Mouse (Mus musculus): ENCODE measurements around the gene Atp6ap1.

The Atp6ap1 gene

DNA sequence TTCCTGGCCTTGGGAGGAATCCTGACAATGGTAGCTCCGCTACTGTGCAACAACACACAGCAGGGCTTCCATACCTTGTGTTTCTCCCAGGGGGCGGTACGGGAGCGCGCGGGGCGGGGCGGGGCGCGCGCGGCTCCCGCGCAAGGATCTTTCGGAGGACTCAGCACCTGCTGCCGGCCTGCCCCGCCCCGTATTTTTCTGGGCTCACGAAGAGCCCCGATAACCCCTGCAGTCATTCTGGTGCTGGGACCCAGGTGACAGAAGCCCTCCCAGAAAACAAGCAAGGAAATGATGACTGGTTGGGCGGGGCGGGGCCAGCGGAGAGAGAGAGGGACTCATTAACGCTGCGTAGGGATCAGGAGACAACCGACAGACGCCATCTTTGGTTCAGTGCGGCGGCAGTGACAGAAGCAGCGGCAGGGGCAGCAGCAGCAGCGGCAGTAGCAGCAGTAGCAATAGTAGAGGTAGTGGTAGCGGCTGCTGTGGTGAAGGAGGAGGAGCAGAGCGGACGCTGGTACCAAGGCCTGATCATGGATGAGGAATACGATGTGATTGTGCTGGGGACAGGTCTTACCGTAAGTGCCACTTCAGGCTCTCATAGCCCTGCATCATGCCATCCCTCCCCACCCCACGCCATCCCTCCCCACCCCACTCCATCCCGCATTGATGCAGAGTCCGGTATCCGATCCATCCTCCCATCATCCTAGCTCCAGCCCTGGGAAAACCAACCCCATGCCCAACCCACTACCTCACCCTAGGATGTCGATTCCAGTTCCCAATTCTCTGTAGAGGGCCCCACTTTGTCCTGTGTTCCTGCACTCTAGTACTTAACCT, 8.2 kb downstream of the Atp6ap1 start, which contains the start of gene Gdi1:
TSS of gene Gdi1 (plus strand) at position 132 of the 834 bp plus-strand sequence.
- DNase-seq (ENCODE audit: low spot score in 2 of 2): peak; percentile 52 to 62

DNA sequence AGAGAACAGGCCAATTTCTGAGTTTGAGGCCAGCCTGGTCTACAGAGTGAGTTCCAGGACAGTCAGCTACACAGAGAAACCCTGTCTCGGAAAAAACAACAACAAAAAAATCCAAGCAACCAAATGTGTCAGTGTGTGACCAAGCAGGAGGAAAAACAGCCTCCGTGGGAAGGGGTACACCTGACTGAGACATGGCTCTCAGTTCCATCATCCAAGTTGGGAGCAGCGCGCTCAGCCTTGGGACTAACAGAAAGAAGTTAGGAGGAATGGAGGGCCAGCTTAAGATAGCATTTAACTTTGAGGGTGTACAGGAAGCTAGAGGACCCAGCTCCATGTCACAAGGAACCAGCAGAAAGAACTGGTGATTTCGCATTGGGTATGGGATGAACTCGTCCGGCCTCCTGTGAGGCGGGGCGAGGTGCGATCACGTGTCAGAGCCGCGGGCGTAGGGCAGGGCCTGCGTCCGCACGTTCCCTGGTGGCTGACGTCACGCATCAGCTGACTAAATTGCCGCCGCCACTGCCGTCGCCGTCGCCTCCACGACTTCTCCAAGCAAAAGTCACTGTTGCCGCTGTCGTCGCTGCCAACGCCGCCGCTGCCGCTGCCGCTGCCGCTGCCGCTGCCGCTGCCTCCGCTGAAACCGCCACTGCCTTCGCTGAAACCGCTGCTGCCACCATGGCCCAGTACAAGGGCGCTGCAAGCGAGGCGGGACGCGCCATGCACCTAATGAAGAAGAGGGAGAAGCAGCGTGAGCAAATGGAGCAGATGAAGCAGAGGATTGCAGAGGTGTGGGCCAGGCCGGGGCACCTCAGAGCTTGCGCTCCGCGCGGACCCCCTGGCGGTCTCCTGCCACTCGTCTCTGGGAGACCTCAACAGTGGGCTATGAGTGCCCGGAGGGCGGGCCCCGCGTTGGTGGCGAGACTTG, 15.9 kb downstream of the Atp6ap1 start, which contains the start of gene Fam50a:
TSS of gene Fam50a (plus strand) at position 494 of the 925 bp plus-strand sequence.
- DNase-seq (ENCODE audit: low spot score in 2 of 2): peak; percentile 75 to 87

DNA sequence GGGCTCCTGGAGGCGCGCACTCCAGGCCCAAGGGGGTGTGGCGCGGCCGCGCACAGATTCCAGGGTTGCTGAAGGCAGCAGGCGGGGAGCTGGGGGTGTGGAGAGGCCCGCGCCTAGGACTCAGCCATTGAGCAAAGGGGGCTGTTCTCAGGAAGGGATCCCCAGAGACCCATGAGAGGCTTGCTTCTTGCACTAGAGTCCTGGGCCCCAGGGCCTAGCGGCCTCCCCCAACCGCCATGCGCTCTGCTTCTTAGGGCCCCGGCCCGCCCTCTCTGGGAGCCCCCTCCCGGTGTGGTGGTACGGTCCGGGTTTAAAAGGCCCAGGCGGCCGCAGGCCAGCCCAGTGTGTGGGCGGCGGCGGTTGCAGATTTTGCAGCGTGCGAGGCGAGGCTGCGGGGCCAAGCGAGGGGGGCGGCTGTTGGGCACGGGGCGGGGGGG, 31.8 kb downstream of the Atp6ap1 start, which contains the start of gene Plxna3:
TSS of gene Plxna3 (plus strand) at position 342 of the 437 bp plus-strand sequence.
- peak; percentile 62 to 67 for DNase-seq (ENCODE audit: low spot score in 2 of 2)

DNA sequence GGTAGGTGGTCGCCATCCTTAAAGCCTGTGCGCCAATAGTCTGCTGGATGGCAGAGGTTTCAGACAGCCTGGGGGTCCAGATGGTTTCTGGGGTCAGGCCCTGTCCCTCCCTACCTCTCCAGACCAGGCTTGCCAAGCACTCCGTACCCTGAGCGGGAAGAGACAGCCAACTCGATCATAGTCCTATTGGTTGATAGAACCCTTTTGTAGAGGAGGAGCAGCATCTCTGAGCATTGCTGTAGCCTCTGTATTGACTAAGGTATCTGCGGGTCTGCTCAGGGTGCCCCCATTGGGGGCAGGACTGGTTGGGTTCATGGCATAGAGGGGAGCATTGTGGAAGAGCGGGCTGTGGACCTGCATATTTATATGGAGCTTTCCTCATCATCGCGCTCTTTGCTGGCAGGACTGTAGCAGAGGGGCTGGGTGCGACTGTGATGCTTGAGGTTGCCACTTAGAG, 32.3 kb downstream of the Atp6ap1 start:
- DNase-seq (ENCODE audit: low spot score in 2 of 2): no peak

DNA sequence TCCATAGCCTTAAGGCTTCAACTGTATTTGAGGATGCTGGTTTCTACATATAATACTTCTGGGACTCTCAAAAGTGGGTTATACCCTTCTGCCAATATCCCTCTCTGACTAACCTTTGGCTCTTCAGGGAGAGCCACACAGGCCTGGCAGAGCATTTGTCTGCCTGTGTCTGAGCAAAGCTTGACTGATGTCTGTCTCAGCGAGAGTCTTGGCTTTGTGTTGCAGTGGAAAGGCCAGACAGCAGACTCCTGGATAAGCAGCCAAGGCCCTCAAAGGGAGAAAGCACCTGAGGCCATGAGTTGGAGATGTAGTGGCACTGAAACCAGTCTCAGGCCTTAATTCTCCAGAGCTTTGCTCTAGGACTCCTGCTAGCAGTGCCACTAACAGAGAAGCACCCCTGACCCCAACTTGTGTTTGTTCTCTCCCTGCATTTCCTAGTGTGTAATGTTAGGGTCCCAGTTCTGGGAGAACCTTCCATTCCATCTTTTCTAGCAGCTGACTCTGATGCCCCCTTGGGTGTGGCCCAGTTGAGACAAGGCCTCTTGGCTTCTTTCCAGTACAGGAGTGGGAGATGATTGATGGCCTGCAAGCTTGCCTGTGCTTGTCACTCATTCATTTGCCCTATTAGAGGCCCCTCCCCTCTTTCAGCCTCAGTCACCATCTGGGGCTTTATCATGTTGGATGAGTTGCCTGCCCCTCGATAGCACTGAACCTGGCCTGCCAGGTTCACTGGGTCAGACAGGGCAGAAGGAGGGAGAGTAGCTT, 33.5 kb downstream of the Atp6ap1 start:
- DNase-seq (ENCODE audit: low spot score in 2 of 2): no peak

DNA sequence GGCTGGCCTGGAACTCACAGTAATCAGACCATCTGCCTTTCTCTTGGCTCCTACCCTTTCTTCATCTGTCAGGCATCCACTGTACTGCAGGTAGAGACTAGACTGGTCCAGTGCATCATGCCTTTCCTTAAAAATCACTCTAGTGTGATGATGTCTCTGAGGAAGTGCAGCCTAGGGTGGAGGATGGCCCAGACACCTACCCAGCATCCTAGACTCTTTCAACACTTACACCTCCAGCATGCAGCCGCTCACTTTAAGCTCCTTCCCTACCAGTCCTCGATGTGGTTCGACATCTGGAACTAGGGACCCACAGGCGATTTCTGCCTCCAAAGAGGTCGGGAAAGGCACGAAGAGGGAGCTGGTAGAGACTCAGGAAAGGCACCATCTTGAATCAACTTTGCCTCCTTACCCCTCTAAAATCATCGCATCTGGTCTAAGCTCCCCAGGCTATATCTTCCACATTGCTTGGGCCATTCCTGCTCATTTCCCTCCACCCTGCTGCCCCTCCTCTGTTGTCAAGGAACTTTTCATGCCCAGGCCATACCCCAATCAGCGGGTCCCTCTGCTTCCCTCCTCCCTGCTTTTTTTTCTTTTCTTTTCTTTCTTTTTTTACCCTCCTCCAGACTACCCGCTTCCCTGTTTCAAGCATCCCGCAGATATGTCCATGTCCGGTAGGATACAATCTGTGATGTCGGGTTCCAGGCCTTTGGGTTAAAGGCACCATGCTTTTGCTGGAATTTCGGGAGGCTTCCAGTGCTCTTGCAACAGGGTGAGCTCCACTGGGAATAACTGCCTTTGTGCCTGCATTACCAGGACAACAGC, 56.0 kb downstream of the Atp6ap1 start:
- no peak for DNase-seq (ENCODE audit: low spot score in 2 of 2)

DNA sequence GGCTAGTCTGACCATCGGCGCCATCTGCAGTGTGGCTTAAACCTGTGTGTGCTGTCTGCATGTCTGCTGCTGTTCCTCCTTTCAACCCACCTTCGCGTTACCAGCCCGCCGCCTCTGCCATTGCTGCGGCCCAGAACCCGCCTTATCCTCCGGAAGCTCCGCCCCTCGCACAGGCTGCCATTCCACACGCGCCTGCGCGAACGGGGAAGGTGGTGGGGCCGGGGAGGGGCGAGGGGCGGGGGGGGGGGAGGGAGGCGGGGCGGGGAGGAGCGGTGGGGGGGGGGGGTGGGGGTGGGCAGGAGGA, 56.5 kb downstream of the Atp6ap1 start, which contains the start of gene Lage3:
TSS of gene Lage3 (minus strand) at position 152 of the 304 bp plus-strand sequence.
- peak; percentile 42 to 76 for DNase-seq (ENCODE audit: low spot score in 2 of 2)

Measured in urinary bladder, postnatal 36 days (tissue).